Mouse (Mus musculus) mouse embryonic stem cell (cell line): ENCODE results near the gene Coq6.

Experiments used
- in situ Hi-C, 2 experiments: fragments of 300-500 bp; cut with MboI; formaldehyde crosslinking; loops; 1 replicate in 1 of 2; 3 replicates in 1 of 2; pipeline ENCODE4 v1.14.3; 2019 to 2020; ENCODE audit warnings: low sequenced_read_pairs in 2 of 2, low pct_unique_long_range_greater_than_20kb in 1 of 2, mixed read lengths in 1 of 2; ENCODE audit not compliant: unreplicated experiment in 1 of 2

The Coq6 gene

GRCm38 (mm10) chr12:84390336-84390735 is 28.9 kb downstream of the Coq6 start:
- in situ Hi-C loops: no loop called here

GRCm38 (mm10) chr12:84392681-84393080 is 31.2 kb downstream of the Coq6 start:
- in situ Hi-C loops: no loop called here

- in situ Hi-C loops: no loop called here
These were observed 32.4 kb downstream of the Coq6 start for GRCm38 (mm10) chr12:84393847-84394246.

GRCm38 (mm10) chr12:84396947-84397679 is 35.7 kb downstream of the Coq6 start:
- in situ Hi-C loops: no loop called here

GRCm38 (mm10) chr12:84397685-84398084 is 36.2 kb downstream of the Coq6 start:
- in situ Hi-C loops: no loop called here

GRCm38 (mm10) chr12:84398629-84399028 is 37.2 kb downstream of the Coq6 start:
- in situ Hi-C loops: no loop called here

GRCm38 (mm10) chr12:84399135-84399534 is 37.7 kb downstream of the Coq6 start:
- in situ Hi-C loops: no loop called here

GRCm38 (mm10) chr12:84399663-84400062 is 38.2 kb downstream of the Coq6 start:
- in situ Hi-C loops: no loop called here

GRCm38 (mm10) chr12:84400068-84400467 is 38.6 kb downstream of the Coq6 start:
- in situ Hi-C loops: no loop called here

GRCm38 (mm10) chr12:84400653-84401052 is 39.2 kb downstream of the Coq6 start:
- in situ Hi-C loops: no loop called here

- in situ Hi-C loops: no loop called here
These were observed 41.5 kb downstream of the Coq6 start for GRCm38 (mm10) chr12:84402923-84403322.

GRCm38 (mm10) chr12:84404541-84404940 is 43.1 kb downstream of the Coq6 start:
- in situ Hi-C loops: no loop called here

- in situ Hi-C loops: no loop called here
These were observed 45.8 kb downstream of the Coq6 start for GRCm38 (mm10) chr12:84407259-84407658.

GRCm38 (mm10) chr12:84407874-84408818 is 46.7 kb downstream of the Coq6 start:
- in situ Hi-C loops: no loop called here

GRCm38 (mm10) chr12:84408819-84409507 is 47.5 kb downstream of the Coq6 start, which contains the start of the genes Entpd5 and Bbof1:
Gene Entpd5 (minus strand): TSS chr12:84409029.
Gene Bbof1 (plus strand): TSS chr12:84409071.
- in situ Hi-C loops: no loop called here

- in situ Hi-C loops: no loop called here
These were observed 55.6 kb downstream of the Coq6 start, which contains the start of gene Rnf113a2 for GRCm38 (mm10) chr12:84416834-84417604. Gene Rnf113a2 (plus strand): TSS chr12:84417196.

GRCm38 (mm10) chr12:84417605-84417922 is 56.1 kb downstream of the Coq6 start:
- in situ Hi-C loops: no loop called here
